Mouse (Mus musculus) brain, embryonic 14.5 days (tissue): ENCODE results near the gene Atg7.

ENCODE experiments used
- CTCF ChIP-seq: fragments of 200-500 bp; IDR thresholded peaks from 2 replicates; pipeline ENCODE4 v1.5.1; 2012; ENCODE audit warnings: inconsistent platforms, mild to moderate bottlenecking, moderate library complexity, borderline replicate concordance; ENCODE audit not compliant: insufficient read depth, insufficient read length; ENCODE audit errors: extremely low read depth
- POLR2A ChIP-seq: fragments of 200-500 bp; IDR thresholded peaks from 2 replicates; pipeline ENCODE4 v1.6.1; 2012; ENCODE audit warnings: mild to moderate bottlenecking, inconsistent platforms, borderline replicate concordance; ENCODE audit not compliant: poor library complexity, insufficient read depth, insufficient read length, severe bottlenecking; ENCODE audit errors: extremely low read depth

GRCm38 (mm10) chr6:114684407-114684806 lies 41.5 kb downstream of the Atg7 start:
- TF ChIP-seq POLR2A: no peak
- TF ChIP-seq CTCF: no peak
